Mouse (Mus musculus) left cerebral cortex, adult 2 months (tissue): ENCODE results near the gene Bnipl. TPM values are rescaled to one million over a fixed set of nuclear protein-coding genes. Genes with fewer than 3 reads are reported as not detected.
A peak's percentile ranks its signal among the peaks of the same experiment; 100 is the strongest.

ENCODE experiments used
- DNase-seq, 2 experiments: peaks; one replicate each; pipeline ENCODE4 v3.0.0; 2021 to 2022; ENCODE audit warnings: low spot score in 2 of 2, mixed read lengths in 1 of 2; ENCODE audit errors: extremely low spot score in 1 of 2
- H3K27ac ChIP-seq: fragments of 200-600 bp; 2 replicates; pipeline ENCODE4 v1.8.1; 2022
- H3K4me3 ChIP-seq: fragments of 200-600 bp; 2 replicates; pipeline ENCODE4 v1.8.1; 2022
- CTCF ChIP-seq: fragments of 200-600 bp; IDR thresholded peaks from 2 replicates; pipeline ENCODE4 v1.8.1; 2022; ENCODE audit warnings: antibody characterized with exemption, mild to moderate bottlenecking, moderate library complexity
- intact Hi-C: fragments of 180-260 bp; cut with DNase I; formaldehyde crosslinking; loops from one replicate; pipeline ENCODE4 v1.15.1; 2025
- total RNA-seq, 2 experiments: library from RNA; stranded (reverse); gene quantifications; 2 replicates each; pipeline ENCODE4 v1.2.3; 2021

Gene Bnipl
- total RNA-seq, 2 experiments from 2014 or later: 0.61 to 0.87 TPM

DNA sequence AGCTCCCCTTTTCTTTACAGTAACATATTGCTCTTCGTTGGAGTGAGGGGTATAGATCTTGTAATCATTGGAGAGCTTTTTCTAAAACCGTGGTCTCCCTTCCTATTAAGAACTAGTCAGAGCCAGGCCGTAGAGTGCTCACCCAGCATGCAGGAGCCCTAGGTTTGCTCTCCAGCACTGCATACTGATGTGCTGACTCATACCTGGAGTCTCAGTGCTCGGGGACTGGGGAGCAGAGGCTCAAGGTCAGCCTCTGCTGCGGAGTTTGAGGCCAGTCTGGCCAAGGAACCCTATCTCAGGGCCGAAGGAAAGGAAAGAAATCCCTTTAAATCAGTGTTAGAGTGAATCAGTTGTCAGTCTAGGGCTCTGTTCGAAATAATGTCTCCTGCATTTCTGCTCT lies 18.2 kb downstream of the Bnipl start:
- no peak overlapping the region for H3K4me3 ChIP-seq
- no peak for DNase-seq
- no peak overlapping the region for H3K27ac ChIP-seq
- intact Hi-C loops: no loop called here
- no peak for TF ChIP-seq CTCF

DNA sequence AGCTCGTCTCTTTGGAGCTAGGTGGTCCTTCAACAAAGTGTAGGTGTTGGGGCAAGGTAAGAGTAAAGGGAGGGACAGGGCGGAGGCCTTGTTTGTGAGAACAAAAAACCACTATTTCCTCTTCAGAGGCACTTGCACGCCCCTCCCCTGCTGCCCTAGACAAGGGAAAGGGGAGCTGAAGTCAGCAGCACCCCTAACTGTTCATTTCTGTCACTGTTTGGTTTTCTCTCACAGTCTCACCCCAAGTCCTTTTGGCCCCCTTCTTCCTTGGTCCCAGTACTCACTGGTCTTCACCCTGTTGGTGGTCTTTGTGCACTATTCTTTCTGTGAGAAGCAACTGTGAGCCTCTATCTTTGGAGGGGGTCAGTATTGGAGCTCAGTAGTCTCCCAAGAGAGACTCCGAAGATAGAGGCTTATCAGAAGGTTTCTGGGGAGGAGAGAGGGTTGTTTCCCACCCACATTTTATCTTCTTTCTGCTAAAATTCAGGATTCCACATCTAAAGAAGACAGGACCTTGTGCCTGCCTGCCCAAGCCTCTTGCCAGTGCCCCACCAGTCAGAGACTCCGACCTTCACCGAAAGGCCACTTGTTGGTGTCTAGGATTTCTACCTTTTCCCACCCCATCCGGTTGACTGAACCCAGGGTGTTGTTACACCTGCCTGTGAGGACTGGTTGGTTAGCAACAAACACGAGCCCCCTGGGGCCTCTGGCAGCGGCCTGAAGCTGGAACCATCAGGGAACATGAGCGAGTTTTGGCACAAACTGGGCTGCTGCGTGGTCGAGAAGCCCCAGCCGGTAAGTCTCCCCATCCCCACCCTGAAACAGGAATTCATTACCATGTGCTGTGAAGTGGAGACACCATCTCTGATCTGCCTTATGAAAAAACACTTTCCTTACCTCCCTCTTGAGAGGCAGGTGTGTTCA lies 19.4 kb downstream of the Bnipl start, which contains the start of gene Mllt11:
TSS of gene Mllt11 (minus strand) at position 874 of the 924 bp plus-strand sequence.
- TF ChIP-seq CTCF: no peak
- Histone ChIP-seq H3K27ac (peak within 1 kb of the TSS; percentile 66), H3K4me3 (peak within 1 kb of the TSS; percentile 65)
- no peak for DNase-seq
- intact Hi-C loops: no loop called here

DNA sequence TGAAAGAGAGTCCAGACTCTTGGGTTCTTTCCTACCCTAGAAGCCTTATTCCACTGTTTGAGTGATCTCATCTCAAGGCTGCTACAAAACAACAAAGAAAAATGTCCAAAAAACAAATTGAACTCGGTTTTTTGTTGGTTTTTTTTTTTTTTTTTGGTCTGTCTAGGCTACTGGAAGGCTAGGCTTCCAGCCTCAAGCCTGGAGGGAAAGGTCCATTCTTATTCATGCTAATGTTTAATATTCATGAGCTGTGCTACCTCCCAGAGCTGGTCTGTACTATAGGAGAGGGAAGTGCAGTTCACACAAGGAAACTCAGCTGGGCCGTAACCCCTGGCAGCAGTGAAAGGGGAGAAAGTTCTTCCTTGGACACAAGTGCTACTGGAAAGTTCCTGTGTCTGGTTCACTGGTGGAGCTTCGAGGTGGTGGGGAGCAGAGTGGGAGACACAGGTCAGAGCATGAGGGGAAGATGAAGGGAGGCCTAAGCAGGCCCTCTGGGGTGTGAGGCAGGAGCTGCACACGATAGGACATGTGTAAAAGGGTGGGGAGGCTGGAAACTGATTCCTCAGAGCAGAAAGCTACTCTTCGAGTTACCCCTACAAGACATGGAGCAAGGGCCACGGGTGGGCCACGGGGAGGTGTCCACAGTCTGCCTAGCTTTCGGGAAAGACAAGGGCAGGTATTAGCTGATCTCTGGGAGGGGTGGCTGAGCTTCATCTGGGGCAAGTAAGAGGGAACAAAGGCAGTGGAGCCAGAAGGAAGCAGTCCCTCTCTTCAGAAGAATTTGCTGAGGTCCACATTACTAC lies 20.3 kb downstream of the Bnipl start:
- TF ChIP-seq CTCF: no peak
- DNase-seq: no peak
- Histone ChIP-seq H3K4me3 (peak overlapping the region; percentile 65), H3K27ac (peak overlapping the region; percentile 66)
- intact Hi-C loops: loop anchor here (1.0 kb wide), 1 partner anchor 51 kb away; the partner anchor contains the start of gene Mindy1

DNA sequence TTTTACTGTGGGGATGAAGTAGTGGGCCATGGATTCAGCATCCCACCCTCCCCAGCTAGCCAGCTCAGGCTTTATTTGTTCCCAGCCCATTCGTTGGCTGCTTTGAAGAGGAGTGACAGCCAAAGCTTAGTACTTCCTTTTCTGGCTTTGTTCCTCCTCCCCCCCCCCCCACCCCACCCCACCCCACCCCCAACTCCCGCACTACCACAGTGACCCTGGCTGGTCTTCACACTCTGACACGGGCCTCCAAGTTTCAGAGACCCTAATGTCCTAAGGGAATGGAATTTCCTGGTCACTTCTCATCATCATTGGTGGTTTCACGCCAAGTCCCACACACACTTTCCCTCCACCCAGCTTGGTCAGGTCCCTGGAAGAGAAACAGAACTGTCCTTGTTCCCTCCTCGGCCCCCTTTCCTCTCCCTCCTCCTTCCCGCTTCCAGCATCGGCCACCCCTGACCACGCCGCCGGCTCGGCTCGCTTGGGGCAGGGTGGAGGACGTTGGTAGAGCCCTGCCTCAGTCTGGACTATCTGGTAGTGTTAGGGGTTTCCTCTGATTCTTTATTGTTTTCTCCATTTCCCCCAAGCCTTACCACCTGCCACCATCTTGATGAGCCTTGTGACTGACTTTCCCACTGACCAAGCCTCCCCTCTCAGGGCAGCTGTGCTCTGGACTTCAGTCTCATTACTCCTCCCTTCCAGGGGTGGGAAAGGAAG lies 21.1 kb downstream of the Bnipl start:
- peak; percentile 32 to 55 for DNase-seq
- TF ChIP-seq CTCF: no peak
- Histone ChIP-seq H3K4me3 (peak overlapping the region; percentile 65), H3K27ac (peak overlapping the region; percentile 99)
- intact Hi-C loops: loop anchor here (1.0 to 5.0 kb wide), 3 partner anchors 37 to 202 kb away; partner anchors contain the start of genes Arnt and Mindy1

DNA sequence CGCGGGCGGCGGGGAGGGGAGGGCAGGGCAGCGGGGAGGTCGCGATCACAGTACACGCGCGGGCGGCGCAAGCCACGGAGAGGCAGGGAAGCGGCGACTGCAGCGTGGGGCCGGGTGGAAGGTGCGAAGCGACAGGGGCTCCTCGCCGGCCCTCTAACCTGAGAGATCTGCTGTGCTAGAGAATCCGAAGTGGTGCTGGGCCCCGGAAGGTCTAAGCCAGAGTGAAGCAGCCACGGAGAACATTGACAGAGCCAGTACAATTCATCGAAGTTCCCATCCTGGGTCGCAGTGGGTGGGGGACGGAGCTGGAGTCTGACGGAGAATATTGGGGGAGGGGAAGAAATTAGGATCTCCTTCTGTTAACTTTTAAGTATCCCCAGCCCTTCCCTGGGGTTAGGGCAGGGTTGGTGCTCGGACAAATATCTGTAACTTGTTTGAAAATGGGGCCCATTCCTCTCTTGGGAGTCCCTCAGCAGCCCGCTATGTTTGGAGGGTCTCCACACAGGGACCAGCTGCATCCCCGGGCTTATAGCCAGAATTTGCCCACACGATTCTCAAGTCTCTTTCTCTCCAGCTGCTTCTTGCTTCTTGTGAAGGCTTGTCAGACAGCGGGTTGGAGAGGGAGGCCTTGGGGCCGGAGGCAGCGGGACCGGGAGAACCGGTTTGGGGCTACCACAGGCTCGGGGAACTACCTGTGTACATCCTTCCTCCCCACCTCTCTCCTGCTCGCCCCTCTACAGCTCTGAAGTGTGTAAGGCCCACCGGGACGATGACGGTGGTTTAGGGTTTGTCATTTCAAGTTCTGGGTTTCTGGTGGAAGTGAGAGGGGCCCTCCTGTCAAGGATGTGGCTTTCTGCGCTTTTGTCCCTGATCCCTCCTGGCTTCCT lies 21.9 kb downstream of the Bnipl start:
- Histone ChIP-seq H3K27ac (peak overlapping the region; percentile 99), H3K4me3 (peak overlapping the region; percentile 65)
- DNase-seq: peak; percentile 46 to 54
- no peak for TF ChIP-seq CTCF
- intact Hi-C loops: loop anchor here (1.0 to 5.0 kb wide), 3 partner anchors 12 to 203 kb away; partner anchors contain the start of genes Arnt and Gabpb2

DNA sequence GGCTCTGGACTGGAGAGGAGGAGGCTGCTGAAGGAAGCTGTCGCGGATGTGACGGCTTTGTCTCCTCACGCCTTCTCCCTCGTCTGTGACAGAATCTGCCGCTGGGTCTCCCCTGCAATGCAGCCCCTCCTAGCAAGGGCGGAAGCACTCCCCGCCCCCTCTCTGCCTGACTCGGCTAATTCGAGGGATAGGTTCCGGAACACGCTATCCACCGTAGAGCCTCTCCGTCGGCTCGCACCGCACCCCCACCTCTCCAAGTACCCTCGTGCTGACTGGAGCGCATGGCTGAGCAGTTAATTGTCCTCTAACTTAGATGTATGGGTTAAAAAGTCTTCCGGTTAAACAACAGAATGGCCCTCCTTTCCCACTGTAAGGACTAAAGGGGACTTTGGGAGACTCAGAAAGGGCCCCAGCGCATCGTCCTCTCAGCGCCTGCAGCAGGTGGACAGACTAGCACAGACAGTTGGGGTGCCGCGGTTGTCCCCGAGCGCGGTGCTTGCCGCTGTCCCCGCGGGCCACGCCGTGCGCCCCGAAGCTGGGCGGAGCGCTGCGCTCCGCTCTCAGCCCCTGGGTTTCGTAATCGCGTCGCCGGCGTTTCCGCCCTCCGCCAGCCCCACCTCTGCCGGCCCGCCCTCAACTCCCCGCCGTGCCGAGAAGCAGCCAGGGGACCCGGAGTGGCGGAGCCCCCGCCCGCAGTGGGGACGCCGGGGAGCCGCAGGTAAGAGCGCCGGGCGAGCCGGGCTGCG lies 22.7 kb downstream of the Bnipl start, which contains the start of gene Cdc42se1:
TSS of gene Cdc42se1 (plus strand) at position 585 of the 746 bp plus-strand sequence.
- Histone ChIP-seq H3K27ac (peak within 1 kb of the TSS; percentile 99), H3K4me3 (peak within 1 kb of the TSS; percentile 65)
- peak; percentile 88 to 89 for DNase-seq
- intact Hi-C loops: loop anchor here (1.0 to 5.0 kb wide), 3 partner anchors 11 to 204 kb away; partner anchors contain the start of genes Arnt and Gabpb2
- TF ChIP-seq CTCF: no peak

DNA sequence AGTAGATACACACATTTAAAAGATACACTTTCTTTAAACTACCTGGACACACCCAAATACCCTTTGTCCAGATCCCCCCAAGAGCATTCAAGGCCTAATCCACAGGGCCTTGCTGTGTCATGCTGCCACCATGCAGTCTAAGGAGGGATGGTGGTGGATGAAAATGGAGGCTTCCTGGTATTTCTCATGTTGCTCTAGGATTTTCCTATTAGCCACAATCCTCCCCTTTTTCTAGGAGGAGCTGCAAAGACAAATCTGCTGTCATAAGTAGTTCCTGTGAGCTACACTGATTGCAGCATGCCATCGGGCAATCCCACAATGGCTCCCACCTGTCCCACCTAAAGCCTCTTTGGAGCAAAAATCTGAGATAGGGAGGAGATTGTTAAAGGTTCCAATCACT lies 23.8 kb downstream of the Bnipl start:
- Histone ChIP-seq H3K27ac (peak overlapping the region; percentile 99), H3K4me3 (peak overlapping the region; percentile 65)
- no peak for TF ChIP-seq CTCF
- intact Hi-C loops: loop anchor here (5.0 kb wide), 2 partner anchors 40 to 205 kb away; partner anchors contain the start of gene Arnt
- DNase-seq: no peak

DNA sequence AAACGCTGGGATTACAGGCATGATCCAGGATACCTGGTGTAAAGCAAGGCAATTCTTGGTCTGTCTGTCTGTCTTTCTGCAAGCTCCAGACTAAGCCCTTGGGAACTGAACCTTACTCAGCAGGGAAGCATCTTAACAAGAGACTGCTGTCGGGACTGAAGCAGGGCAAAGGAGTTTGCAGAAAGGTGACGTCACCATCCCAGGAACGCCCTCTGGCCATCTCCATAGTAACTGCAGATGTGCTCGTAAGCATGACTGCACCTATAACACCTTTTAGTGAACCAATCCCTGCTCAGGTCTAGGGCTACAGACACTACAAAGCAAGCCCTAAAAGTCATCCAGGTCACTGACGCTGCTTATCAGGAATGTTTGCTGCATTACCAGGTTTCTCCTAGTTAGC lies 26.7 kb downstream of the Bnipl start:
- intact Hi-C loops: no loop called here
- DNase-seq: no peak
- TF ChIP-seq CTCF: no peak
- Histone ChIP-seq H3K4me3 (peak overlapping the region; percentile 21), H3K27ac (peak overlapping the region; percentile 17; the same call in 1 of the 2 replicates)

DNA sequence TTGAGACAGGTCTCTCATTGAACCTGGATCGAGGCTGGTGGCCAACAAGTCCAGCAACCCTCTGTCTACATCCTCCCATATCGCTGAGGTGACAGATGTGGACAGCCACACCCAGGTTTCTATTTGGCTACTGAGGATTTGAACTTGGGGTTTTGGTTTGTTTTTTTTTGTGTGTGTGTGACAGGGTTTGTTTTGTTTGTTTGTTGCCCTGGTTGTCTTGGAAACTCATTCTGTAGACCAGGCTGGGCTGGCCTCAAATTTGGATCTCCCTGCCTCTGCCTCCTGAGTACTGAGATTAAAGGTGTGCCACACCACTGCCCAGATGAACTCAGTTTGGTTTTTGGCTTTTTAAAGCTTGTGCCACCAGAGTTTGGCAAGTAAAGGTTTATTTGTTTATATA lies 28.0 kb downstream of the Bnipl start:
- intact Hi-C loops: no loop called here
- DNase-seq: no peak
- Histone ChIP-seq H3K27ac (no peak overlapping the region), H3K4me3 (no peak overlapping the region)
- TF ChIP-seq CTCF: no peak
